Mouse (Mus musculus) heart, embryonic 11.5 days (tissue): ENCODE results near the gene Zfx. TPM values are rescaled to one million over a fixed set of nuclear protein-coding genes. Genes with fewer than 3 reads are reported as not detected.

Source experiments
- ATAC-seq: fragments of 200-750 bp; cut with Nextera tagmentation; replicated peaks from 2 replicates; pipeline ENCODE4 v1.8.0; 2017; ENCODE audit warnings: moderate library complexity; ENCODE audit not compliant: insufficient number of reproducible peaks, low FRiP score, low TSS enrichment
- H3K27ac ChIP-seq: fragments of 300-500 bp; sonication (generic); 2 replicates; pipeline ENCODE4 v1.5.1; 2014; ENCODE audit warnings: mild to moderate bottlenecking, low read depth, low read length
- H3K27me3 ChIP-seq: fragments of 300-500 bp; sonication (generic); 2 replicates; pipeline ENCODE4 v1.6.1; 2014; ENCODE audit warnings: mild to moderate bottlenecking, low read length, mixed read lengths; ENCODE audit not compliant: control insufficient read depth, insufficient read depth
- H3K36me3 ChIP-seq: fragments of 300-500 bp; sonication (generic); 2 replicates; pipeline ENCODE4 v1.6.1; 2014; ENCODE audit warnings: mild to moderate bottlenecking, low read length, moderate library complexity, mixed read lengths; ENCODE audit not compliant: control insufficient read depth, insufficient read depth
- H3K4me1 ChIP-seq: fragments of 300-500 bp; sonication (generic); 2 replicates; pipeline ENCODE4 v1.6.1; 2014; ENCODE audit warnings: low read length; ENCODE audit not compliant: control insufficient read depth, insufficient read depth
- H3K4me2 ChIP-seq: fragments of 300-500 bp; sonication (generic); 2 replicates; pipeline ENCODE4 v1.6.1; 2014; ENCODE audit warnings: mild to moderate bottlenecking, moderate library complexity
- H3K4me3 ChIP-seq: fragments of 300-500 bp; sonication (generic); 2 replicates; pipeline ENCODE4 v1.5.1; 2014; ENCODE audit warnings: low read depth, low read length
- H3K9ac ChIP-seq: fragments of 300-500 bp; sonication (generic); 2 replicates; pipeline ENCODE4 v1.6.1; 2014; ENCODE audit warnings: mild to moderate bottlenecking, low read depth, low read length, moderate library complexity
- H3K9me3 ChIP-seq: fragments of 300-500 bp; sonication (generic); replicated peaks from 2 replicates; pipeline ENCODE4 v1.6.1; 2016; ENCODE audit warnings: low read length; ENCODE audit not compliant: control insufficient read depth
- WGBS: fragments of 180-500 bp; shearing (Covaris S2); extraction: QIAGEN DNeasy Blood & Tissue Kit; methylation state at CpG from one replicate; pipeline ENCODE4 v1.1.7; 2014; ENCODE audit not compliant: insufficient replicate concordance; 5-methylcytosine and 5-hydroxymethylcytosine counted together
- polyA plus RNA-seq: library from polyadenylated mRNA; unstranded; fragments of >200 nt; fragmentation: Nextera tagmentation; extraction: Ambion mirVana; gene quantifications from 2 replicates; pipeline ENCODE4 v1.2.1, GENCODE M21; 2014

Zfx gene
- polyA plus RNA-seq, 1 experiment from 2014 or later, result 20.5 TPM

DNA sequence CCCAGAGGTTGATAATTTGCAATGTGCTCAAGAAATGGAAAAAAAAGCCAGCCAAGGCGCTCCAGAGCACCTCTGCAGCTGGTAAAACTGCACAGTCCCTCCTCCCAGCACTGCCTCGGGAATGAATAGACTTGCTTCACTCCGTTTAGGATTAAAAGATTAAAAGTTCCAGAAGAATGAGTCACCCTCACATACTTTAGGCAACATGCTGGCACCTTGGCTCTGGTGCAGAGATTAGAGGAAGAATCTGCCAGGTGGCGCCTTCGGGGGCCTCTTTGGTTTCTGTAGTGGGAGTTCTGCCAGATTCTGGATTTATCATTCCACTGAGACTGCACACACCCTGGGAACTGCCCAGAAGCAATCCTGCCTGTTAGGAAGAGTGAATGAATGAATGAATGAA, 75.5 kb downstream of the Zfx start:
- H3K27me3 ChIP-seq, result peaks cover 2% of the 10 kb centered on the region; the same call in 1 of the 2 replicates

DNA sequence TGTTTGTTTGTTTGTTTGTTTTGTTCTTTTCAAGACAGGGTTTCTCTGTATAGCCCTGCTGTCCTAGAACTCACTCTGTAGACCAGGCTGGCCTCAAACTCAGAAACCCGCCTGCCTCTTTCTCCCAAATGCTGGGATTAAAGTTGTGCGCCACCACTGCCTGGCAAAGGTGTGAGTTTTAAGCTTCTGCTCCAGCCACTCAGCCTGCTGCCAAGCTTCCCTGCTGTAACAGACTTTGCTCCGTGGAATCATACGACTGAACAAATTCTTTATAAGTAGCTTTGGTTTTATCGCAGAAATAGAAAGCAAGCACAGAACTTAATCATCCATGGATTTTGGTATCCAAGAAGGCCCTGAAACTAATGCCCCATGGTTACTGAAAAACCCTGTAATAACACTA, 76.1 kb downstream of the Zfx start:
- Histone ChIP-seq H3K27ac (no peak overlapping the region), H3K9me3 (no peaks in the 10 kb centered on the region), H3K4me2 (no peak overlapping the region), H3K4me1 (no peaks in the 10 kb centered on the region), H3K27me3 (peaks cover 2% of the 10 kb centered on the region), H3K36me3 (no peaks in the 10 kb centered on the region), H3K4me3 (no peak overlapping the region), H3K9ac (no peak overlapping the region)
- ATAC-seq, result no peak
- 82% methylated on average over 5 of the region's 5 CpGs for WGBS

More for the DNA sequence above, 75.5 kb downstream of the Zfx start:
- H3K9me3 ChIP-seq, result no peaks in the 10 kb centered on the region
- no peaks in the 10 kb centered on the region for H3K36me3 ChIP-seq
- H3K4me2 ChIP-seq, result no peak overlapping the region
- H3K27ac ChIP-seq, result no peak overlapping the region
- no peak for ATAC-seq
- H3K4me3 ChIP-seq, result no peak overlapping the region
- 37% methylated on average over 5 of the region's 5 CpGs for WGBS
- H3K4me1 ChIP-seq, result no peaks in the 10 kb centered on the region
- H3K9ac ChIP-seq, result no peak overlapping the region

DNA sequence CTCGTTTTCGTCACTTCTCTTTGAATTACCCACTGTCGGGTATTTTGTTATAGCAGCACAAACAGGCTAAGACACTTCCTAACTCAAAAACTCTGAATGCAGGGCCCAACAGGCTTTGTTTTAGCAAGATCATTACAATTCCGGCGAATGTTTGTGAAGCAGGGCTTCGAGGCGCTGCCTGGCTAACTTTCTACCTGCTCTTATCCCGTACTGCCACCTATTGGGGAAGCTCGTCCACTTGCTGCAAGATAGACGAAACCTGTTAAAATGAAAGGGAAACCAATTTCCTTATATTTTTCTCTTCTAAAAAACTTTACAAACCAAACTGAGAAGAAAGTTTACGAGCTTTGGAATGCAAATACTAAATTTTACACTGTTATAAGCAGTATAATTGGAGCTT, 90.6 kb downstream of the Zfx start:
- Histone ChIP-seq H3K4me3 (no peak overlapping the region), H3K27me3 (peaks cover 4% of the 10 kb centered on the region; the same call in 1 of the 2 replicates), H3K4me2 (no peak overlapping the region), H3K27ac (no peak overlapping the region), H3K9me3 (no peaks in the 10 kb centered on the region), H3K4me1 (no peaks in the 10 kb centered on the region), H3K36me3 (no peaks in the 10 kb centered on the region), H3K9ac (no peak overlapping the region)
- WGBS, result 36% methylated on average over 11 of the region's 11 CpGs
- no peak for ATAC-seq

DNA sequence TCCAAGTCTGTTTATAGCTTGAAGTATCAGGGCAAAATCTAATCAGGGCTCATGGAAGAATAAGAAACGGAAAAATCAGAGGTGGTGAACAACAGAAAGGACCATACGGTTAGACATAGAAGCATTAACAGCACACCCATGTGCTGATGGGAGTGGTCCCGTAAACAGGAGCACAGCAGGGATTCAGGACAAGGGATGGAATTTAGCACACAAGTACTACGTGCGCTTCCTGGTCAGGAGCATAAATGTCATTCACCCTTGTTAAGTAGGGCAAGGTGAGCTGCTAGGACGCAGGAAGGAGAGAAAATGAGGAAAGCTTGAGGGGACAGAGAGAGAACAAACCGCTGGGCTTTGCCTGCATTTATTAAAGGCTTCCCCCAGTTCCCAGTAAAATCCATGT, 93.4 kb downstream of the Zfx start:
- Histone ChIP-seq H3K9ac (no peak overlapping the region), H3K4me3 (no peak overlapping the region), H3K27me3 (peaks cover 11% of the 10 kb centered on the region), H3K9me3 (no peaks in the 10 kb centered on the region), H3K4me1 (no peaks in the 10 kb centered on the region), H3K4me2 (no peak overlapping the region), H3K36me3 (no peaks in the 10 kb centered on the region), H3K27ac (no peak overlapping the region)
- ATAC-seq, result no peak
- 68% methylated on average over 7 of the region's 7 CpGs for WGBS

Other genes starting within 250 kb of the Zfx start
- gene AU015836, start 155.0 kb downstream of the Zfx start, polyA plus RNA-seq, result 0.08 TPM in 1 of 2 replicates, not detected in the other
- 70.9 and 74.7 TPM in 2 replicates for gene Eif2s3x, start 89.2 kb upstream of the Zfx start, polyA plus RNA-seq
- gene Klhl15, start 110.9 kb upstream of the Zfx start, polyA plus RNA-seq, result 4.4 and 5.2 TPM in 2 replicates
- gene Fam90a1b, start 243.1 kb upstream of the Zfx start, polyA plus RNA-seq, result 0.14 TPM in 1 of 2 replicates, not detected in the other
- 151 and 162 TPM in 2 replicates for gene Apoo, start 243.4 kb upstream of the Zfx start, polyA plus RNA-seq